8 mouse cellular contexts compared by ENCODE assay signal in genomic region chr13:51645872-51646271, GRCm38 (mm10). TPM values are rescaled to one million over a fixed set of nuclear protein-coding genes. Genes with fewer than 3 reads are reported as not detected.
DNase-seq lines count a peak whose midpoint lies in the region; ATAC-seq lines count a peak whose summit lies in the region.

No protein-coding gene starts in this region.

- under 1% methylated on average over 7 of the region's 7 CpGs for WGBS in heart, embryonic 15.5 days
- under 1% methylated on average over 7 of the region's 7 CpGs for WGBS in hindbrain, embryonic 10.5 days
- 0% methylated on average over 7 of the region's 7 CpGs for WGBS in liver, embryonic 12.5 days (ENCODE audit: insufficient replicate concordance)

- intact Hi-C loops in gastrocnemius, postnatal 36 days (cut with DNase I), result loop anchor here (5.0 kb wide), 1 partner anchor 1731 kb away; the partner anchor contains the start of gene Sptlc1

- H3K9ac ChIP-seq in heart, embryonic 15.5 days, result peak overlapping the region; percentile 81
- H3K9ac ChIP-seq in liver, embryonic 12.5 days, result peak overlapping the region; percentile 99

- H3K4me3 ChIP-seq in heart, embryonic 15.5 days, result peak overlapping the region; percentile 87
- H3K4me3 ChIP-seq in brown adipose tissue, adult 24 weeks (ENCODE audit: insufficient read depth, low read depth, low read length), result peak overlapping the region; percentile 68
- H3K4me3 ChIP-seq in hindbrain, embryonic 10.5 days, result peak overlapping the region; percentile 92
- peak overlapping the region; percentile 92 for H3K4me3 ChIP-seq in liver, embryonic 12.5 days

- peak overlapping the region; percentile 68 for H3K4me2 ChIP-seq in heart, embryonic 15.5 days
- peak overlapping the region; percentile 84 for H3K4me2 ChIP-seq in liver, embryonic 12.5 days

- H3K27ac ChIP-seq in heart, embryonic 15.5 days, result peak overlapping the region; percentile 82
- H3K27ac ChIP-seq in brown adipose tissue, adult 24 weeks (replicated peaks; ENCODE audit: low read depth, low read length), result no peak overlapping the region
- peak overlapping the region; percentile 98 for H3K27ac ChIP-seq in hindbrain, embryonic 10.5 days
- peak overlapping the region; percentile 95 for H3K27ac ChIP-seq in liver, embryonic 12.5 days

- no peaks in the 10 kb centered on the region for H3K9me3 ChIP-seq in heart, embryonic 15.5 days (replicated peaks)
- H3K9me3 ChIP-seq in hindbrain, embryonic 10.5 days, result no peaks in the 10 kb centered on the region
- H3K9me3 ChIP-seq in liver, embryonic 12.5 days (replicated peaks), result no peaks in the 10 kb centered on the region

- H3K27me3 ChIP-seq in heart, embryonic 15.5 days, result no peaks in the 10 kb centered on the region
- no peaks in the 10 kb centered on the region for H3K27me3 ChIP-seq in hindbrain, embryonic 10.5 days (ENCODE audit: insufficient read depth, poor library complexity, severe bottlenecking)
- no peaks in the 10 kb centered on the region for H3K27me3 ChIP-seq in liver, embryonic 12.5 days (replicated peaks)

- H3K36me3 ChIP-seq in heart, embryonic 15.5 days, result no peaks in the 10 kb centered on the region
- peaks cover 11% of the 10 kb centered on the region for H3K36me3 ChIP-seq in hindbrain, embryonic 10.5 days
- H3K36me3 ChIP-seq in liver, embryonic 12.5 days, result peaks cover 26% of the 10 kb centered on the region

- H3K4me1 ChIP-seq in heart, embryonic 15.5 days (replicated peaks), result peaks cover 34% of the 10 kb centered on the region
- H3K4me1 ChIP-seq in brown adipose tissue, adult 24 weeks (ENCODE audit: control insufficient read depth, insufficient read depth, insufficient read length, low read length), result no peaks in the 10 kb centered on the region
- H3K4me1 ChIP-seq in hindbrain, embryonic 10.5 days (replicated peaks), result peaks cover 35% of the 10 kb centered on the region
- peaks cover 52% of the 10 kb centered on the region for H3K4me1 ChIP-seq in liver, embryonic 12.5 days

- ATAC-seq in heart, embryonic 15.5 days (replicated peaks; ENCODE audit: insufficient number of reproducible peaks, insufficient read depth, low FRiP score, low read depth), result no peak
- ATAC-seq in liver, embryonic 12.5 days, result no peak

- DNase-seq in heart, adult 8-10 months (ENCODE audit: low spot score), result no peak
- DNase-seq in hindbrain, embryonic 10.5 days (ENCODE audit: low spot score), result peak; percentile 12
- peak; percentile 14 to 24 for DNase-seq in spleen, postnatal 36 days (ENCODE audit: low spot score in 2 of 2)
- DNase-seq in gastrocnemius, postnatal 36 days, result no peak
- no peak for DNase-seq in urinary bladder, postnatal 36 days (ENCODE audit: low spot score in 2 of 2)

RNA-seq across cellular contexts. Expression of gene Cks2, which starts 0.8 kb away (rescaled TPM):
- polyA plus RNA-seq in heart, embryonic 15.5 days (2015; fragmentation: Nextera tagmentation; extraction: Ambion mirVana), result 221 and 236 TPM in 2 replicates
- total RNA-seq in heart, adult 8-10 months (2022), result 1 to 10 TPM in 1 of 4 experiments, under 1 TPM in 2, not detected in 1; 0.66 to 1.1 (median 0.92) TPM
- 4.1 and 5.5 TPM in 2 replicates for polyA plus RNA-seq in brown adipose tissue, adult 24 weeks (2012; ENCODE audit: insufficient read depth, insufficient read length, missing spikeins)
- polyA plus RNA-seq in hindbrain, embryonic 10.5 days (2016; fragmentation: Nextera tagmentation; extraction: Ambion mirVana), result 329 and 366 TPM in 2 replicates
- 405 and 413 TPM in 2 replicates for polyA plus RNA-seq in liver, embryonic 12.5 days (2016; fragmentation: Nextera tagmentation; extraction: Ambion mirVana)
- total RNA-seq in gastrocnemius, postnatal 36 days (2021), result 1 to 10 TPM in 1 of 2 experiments, under 1 TPM in 1; 0.99 to 1.9 TPM

RNA-seq across cellular contexts. Expression of gene Secisbp2, which starts 5.6 kb away (rescaled TPM):
- 25.9 and 26.5 TPM in 2 replicates for polyA plus RNA-seq in heart, embryonic 15.5 days (2015; fragmentation: Nextera tagmentation; extraction: Ambion mirVana)
- total RNA-seq in heart, adult 8-10 months (2022), result 10 to 100 TPM; 10.8 to 13.7 (median 11.3) TPM
- polyA plus RNA-seq in brown adipose tissue, adult 24 weeks (2012; ENCODE audit: insufficient read depth, insufficient read length, missing spikeins), result 8.0 and 8.2 TPM in 2 replicates
- 27.4 and 31.6 TPM in 2 replicates for polyA plus RNA-seq in hindbrain, embryonic 10.5 days (2016; fragmentation: Nextera tagmentation; extraction: Ambion mirVana)
- polyA plus RNA-seq in liver, embryonic 12.5 days (2016; fragmentation: Nextera tagmentation; extraction: Ambion mirVana), result 19.7 and 22.7 TPM in 2 replicates
- total RNA-seq in gastrocnemius, postnatal 36 days (2021), result 1 to 10 TPM; 8.4 to 8.9 TPM

Comparison
In these comparisons a context has a peak if more than half of its experiments do, and no peak if none do; other contexts are left out.
1. DNase-seq: peak in hindbrain, embryonic 10.5 days (single experiment) and spleen, postnatal 36 days (2 of 2); none in heart, adult 8-10 months (single experiment), gastrocnemius, postnatal 36 days (0 of 2) and urinary bladder, postnatal 36 days (0 of 2).
2. RNA of gene Cks2, which starts 0.8 kb away (polyA plus RNA-seq): 405 to 413 TPM in liver, embryonic 12.5 days, 329 to 366 TPM in hindbrain, embryonic 10.5 days and 221 to 236 TPM in heart, embryonic 15.5 days; 4.1 to 5.5 TPM in brown adipose tissue, adult 24 weeks; every median in the first group is over 10 times any median in the second.
3. Peak in every context shown above with its lines, with median percentiles within 50 percentile points of each other: H3K4me3 ChIP-seq.